Mouse (Mus musculus): ENCODE measurements around the gene Exosc3. TPM values are rescaled to one million over a fixed set of nuclear protein-coding genes. Genes with fewer than 3 reads are reported as not detected.

Gene Exosc3
- total RNA-seq, 2 experiments from 2014 or later, result 8.2 to 11.7 TPM

DNA sequence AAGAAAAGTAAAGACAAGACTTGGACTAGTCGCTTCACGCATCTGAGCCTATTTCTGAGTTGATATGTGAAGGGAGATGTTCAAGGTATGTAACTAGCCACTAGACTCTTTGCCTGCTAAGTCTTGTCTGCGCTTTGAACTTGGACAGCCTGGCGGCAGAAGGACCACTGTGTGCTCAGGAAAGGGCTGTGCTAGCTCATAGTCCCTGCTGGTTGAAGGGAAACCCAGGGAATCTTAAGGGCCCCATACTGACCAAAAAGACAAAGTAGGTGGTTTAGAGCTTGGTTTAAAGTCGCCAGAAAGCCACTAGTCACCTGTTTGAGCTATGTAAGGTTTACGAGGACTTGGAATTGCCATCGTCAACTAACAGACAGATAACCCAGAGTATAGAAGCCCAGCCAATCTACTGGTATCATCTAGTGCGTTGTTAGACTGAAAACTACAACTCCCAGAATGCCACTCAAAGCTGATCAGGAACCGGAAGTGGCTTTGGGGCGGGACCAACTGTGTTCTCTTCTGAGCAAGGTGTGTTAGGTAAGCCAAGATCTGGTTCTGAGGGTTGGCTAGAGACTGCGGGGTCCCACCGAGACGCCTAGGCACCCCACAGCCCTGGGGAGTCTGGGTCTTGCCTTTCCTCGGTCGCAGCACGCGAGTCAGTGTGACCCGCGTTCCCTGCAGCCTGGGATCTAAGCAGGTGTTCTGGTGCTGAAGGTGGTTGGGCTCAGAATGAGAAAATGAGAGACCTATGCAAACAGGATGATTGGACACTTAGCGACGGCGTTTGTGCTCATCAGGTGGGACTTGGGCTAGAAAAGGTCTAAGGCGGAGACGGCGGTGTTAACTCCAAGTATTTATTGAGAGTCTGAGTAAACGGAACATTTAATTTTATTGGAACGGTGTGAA, 45.6 kb downstream of the Exosc3 start, which contains the start of gene Trmt10b:
Gene Trmt10b, plus strand, starts transcription at position 466 of the 903 bp plus-strand sequence.
- intact Hi-C loops (cut with DNase I; ENCODE audit: low total_unique reads), result no loop called here

GRCm38 (mm10) chr4:45287906-45288305, 54.6 kb downstream of the Exosc3 start:
- intact Hi-C loops (cut with DNase I; ENCODE audit: low total_unique reads), result no loop called here
- DNase-seq, result no peak

More for the DNA sequence above, 45.6 kb downstream of the Exosc3 start, which contains the start of gene Trmt10b:
- peak; percentile 61 for DNase-seq

- DNase-seq, result no peak
- intact Hi-C loops (cut with DNase I; ENCODE audit: low total_unique reads), result no loop called here
These were observed 56.2 kb downstream of the Exosc3 start for GRCm38 (mm10) chr4:45286318-45286717.

DNA sequence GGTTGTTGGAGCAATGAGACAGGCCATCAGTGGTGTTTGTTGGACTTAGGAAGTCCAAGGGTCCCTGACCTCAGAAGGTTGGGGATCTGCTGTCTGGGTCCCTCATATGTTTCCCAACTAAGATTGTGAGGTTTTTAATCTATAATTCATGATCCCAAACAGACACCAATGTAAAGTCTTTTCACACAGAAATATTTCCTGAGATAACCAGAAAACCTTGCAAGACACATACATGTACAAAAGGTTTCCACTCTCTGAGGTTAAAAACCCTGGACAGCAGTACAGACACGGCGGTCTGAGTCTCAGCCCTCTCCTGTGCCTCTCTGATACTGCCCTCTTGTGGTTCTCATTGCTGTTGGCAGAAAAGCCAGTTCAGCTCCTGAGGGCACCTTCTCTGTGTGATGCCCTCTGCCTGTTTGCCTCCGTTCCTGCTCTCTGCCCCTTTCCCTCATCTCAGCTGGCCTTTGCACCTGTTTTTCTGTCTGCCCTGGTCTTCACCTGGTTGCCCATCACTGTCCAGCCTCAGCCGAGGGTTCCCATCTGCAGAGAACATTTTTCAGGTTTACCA, 62.5 kb downstream of the Exosc3 start:
- peak; percentile 60 for DNase-seq
- intact Hi-C loops (cut with DNase I; ENCODE audit: low total_unique reads), result loop anchor here (5.0 kb wide), 3 partner anchors 168 to 253 kb away; no protein-coding TSS in a partner anchor

- intact Hi-C loops (cut with DNase I; ENCODE audit: low total_unique reads), result loop anchor here (5.0 kb wide), 1 partner anchor 167 kb away; no protein-coding TSS in a partner anchor
- no peak for DNase-seq
These were observed 63.2 kb downstream of the Exosc3 start for GRCm38 (mm10) chr4:45279292-45279691.

- no peak for DNase-seq
- intact Hi-C loops (cut with DNase I; ENCODE audit: low total_unique reads), result loop anchor here (5.0 kb wide), 1 partner anchor 163 kb away; no protein-coding TSS in a partner anchor
These were observed 66.8 kb downstream of the Exosc3 start for GRCm38 (mm10) chr4:45275770-45276169.

DNA sequence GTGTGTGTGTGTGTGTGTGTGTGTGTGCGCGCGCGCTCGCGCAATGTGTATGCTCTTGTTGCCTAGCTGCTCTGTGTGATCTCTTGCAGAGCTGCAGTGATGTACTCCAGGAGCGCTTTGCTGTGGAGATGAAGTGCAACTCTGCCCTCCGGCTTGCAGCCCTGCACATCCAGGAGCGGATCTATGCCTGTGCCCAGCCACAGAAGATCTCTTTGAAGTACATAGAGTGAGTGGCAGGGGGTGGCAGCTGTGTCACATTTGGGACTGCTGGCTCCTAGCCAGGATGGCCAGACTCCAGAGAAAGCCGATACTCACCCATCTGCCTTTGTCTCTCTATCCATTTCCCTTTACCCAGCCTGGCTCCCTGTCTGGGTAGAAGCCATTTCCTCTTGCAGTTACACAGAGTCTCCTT, 71.5 kb downstream of the Exosc3 start:
- intact Hi-C loops (cut with DNase I; ENCODE audit: low total_unique reads), result no loop called here
- peak; percentile 54 for DNase-seq

DNA sequence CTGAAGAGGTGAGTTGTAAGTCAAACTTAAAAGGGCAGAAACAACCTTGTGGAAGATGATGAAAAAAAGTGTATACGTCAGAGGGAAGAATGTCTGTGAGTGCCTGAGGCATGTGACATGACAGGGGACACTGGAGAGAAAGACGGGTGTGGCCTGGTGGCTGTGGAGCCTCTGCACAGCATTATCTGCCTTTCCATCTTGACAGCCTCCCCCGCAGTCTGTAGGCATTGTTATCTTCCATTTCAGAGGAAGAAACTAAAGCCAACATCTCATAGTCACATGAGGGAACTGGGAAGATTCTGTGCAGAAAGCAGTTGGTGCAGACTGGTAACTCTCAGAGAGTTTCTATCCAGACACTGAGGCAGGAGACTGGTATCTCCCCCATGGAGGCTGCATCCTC, 74.6 kb downstream of the Exosc3 start:
- intact Hi-C loops (cut with DNase I; ENCODE audit: low total_unique reads), result no loop called here
- no peak for DNase-seq

Other genes starting within 250 kb of the Exosc3 start
- gene Tomm5, start 234.6 kb downstream of the Exosc3 start, total RNA-seq (2021), result 10 to 100 TPM; 68.0 to 69.5 TPM
- gene Frmpd1, start 157.9 kb downstream of the Exosc3 start, total RNA-seq (2021), result 1 to 10 TPM; 1.9 to 2.5 TPM
- gene Trmt10b, start 45.6 kb downstream of the Exosc3 start, total RNA-seq (2021), result 1 to 10 TPM; 3.1 to 4.9 TPM
- gene Dcaf10, start 631 bp downstream of the Exosc3 start, total RNA-seq (2021), result 10 to 100 TPM; 11.9 to 12.2 TPM
- gene Slc25a51, start 66.0 kb upstream of the Exosc3 start, total RNA-seq (2021), result 10 to 100 TPM; 63.3 to 65.6 TPM
- 1 to 10 TPM; 6.7 to 7.8 TPM for gene Shb, start 189.7 kb upstream of the Exosc3 start, total RNA-seq (2021)

Measured in gastrocnemius, postnatal 14 days (tissue).